ENCODE assay signal across 8 mouse cellular contexts in the genomic region with DNA sequence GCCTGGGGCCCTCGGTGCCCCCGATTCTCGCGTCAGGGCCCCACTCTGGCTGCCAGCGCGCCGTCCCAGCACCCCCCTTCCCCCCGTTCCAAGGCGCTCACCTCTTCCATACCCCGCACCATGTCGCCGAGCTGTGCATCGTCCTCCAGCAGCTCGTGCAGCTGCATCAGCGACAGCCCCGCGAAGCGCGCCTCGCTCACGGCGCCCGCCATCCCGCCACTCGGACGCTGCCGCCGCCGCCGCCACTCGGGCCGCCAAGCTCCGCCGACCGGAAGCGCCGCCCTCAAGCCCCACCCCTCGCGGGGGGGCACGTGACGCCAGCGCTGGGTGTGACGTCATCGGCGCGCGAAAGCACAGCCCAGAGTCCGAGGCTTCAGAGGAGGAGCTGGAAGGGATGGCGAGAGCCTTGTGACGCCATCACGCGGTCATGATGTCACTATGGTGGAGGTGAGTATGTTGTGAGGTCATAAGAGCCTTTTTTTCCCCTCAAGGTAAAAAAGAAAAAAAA. TPM values are rescaled to one million over a fixed set of nuclear protein-coding genes. Genes with fewer than 3 reads are reported as not detected.
DNase-seq lines count a peak whose midpoint lies in the region; ATAC-seq lines count a peak whose summit lies in the region.

A gene (minus strand): TSS at position 270 of the 508 bp plus-strand sequence.

- H3K27me3 ChIP-seq in hindbrain, embryonic 13.5 days = no peaks in the 10 kb centered on the region

- peak within 1 kb of the TSS; percentile 99 for H3K9ac ChIP-seq in hindbrain, embryonic 13.5 days

- peak within 1 kb of the TSS; percentile 97 for H3K27ac ChIP-seq in hindbrain, embryonic 13.5 days

- H3K9me3 ChIP-seq in hindbrain, embryonic 13.5 days = no peaks in the 10 kb centered on the region

- ATAC-seq in hindbrain, embryonic 13.5 days (ENCODE audit: low FRiP score) = peak; percentile 61

- H3K36me3 ChIP-seq in hindbrain, embryonic 13.5 days = 0 out of 2 replicates have a peak, but pooled peaks cover 3% of the 10 kb centered on the region

- peaks cover 41% of the 10 kb centered on the region for H3K4me1 ChIP-seq in hindbrain, embryonic 13.5 days (replicated peaks)

- DNase-seq in T-cell, adult 2 months (ENCODE audit: low spot score) = peak; percentile 97
- peak; percentile 95 to 98 for DNase-seq in cerebellum, postnatal 25 days
- peak; percentile 81 to 86 for DNase-seq in frontal cortex, postnatal 25 days (ENCODE audit: low spot score in 2 of 2)
- peak; percentile 89 to 92 for DNase-seq in layer of hippocampus, postnatal 14 days (ENCODE audit: low spot score in 2 of 2)
- peak; percentile 92 for DNase-seq in lung, postnatal 10 days
- peak; percentile 87 for DNase-seq in ovary, postnatal 14 days (ENCODE audit: low spot score)
- DNase-seq in thymus, postnatal 14 days = peak; percentile 92

- WGBS in hindbrain, embryonic 13.5 days = under 1% methylated on average over 52 of the region's 52 CpGs

- peak within 1 kb of the TSS; percentile 91 for H3K4me3 ChIP-seq in hindbrain, embryonic 13.5 days

- peak within 1 kb of the TSS; percentile 78 for H3K4me2 ChIP-seq in hindbrain, embryonic 13.5 days

RNA-seq across cellular contexts. Expression of the gene that starts here (rescaled TPM):
- 79.3 and 84.7 TPM in 2 replicates for polyA plus RNA-seq in hindbrain, embryonic 13.5 days (2015; fragmentation: Nextera tagmentation; extraction: Ambion mirVana)
- 10 to 100 TPM; 35.9 to 41.0 TPM for total RNA-seq in layer of hippocampus, postnatal 14 days (2021)

Comparison
In these comparisons a context has a peak if more than half of its experiments do, and no peak if none do; other contexts are left out.
1. Peak in every context shown above with its lines: DNase-seq, ATAC-seq, H3K4me3 ChIP-seq and H3K27ac ChIP-seq.